Mouse (Mus musculus) layer of hippocampus, adult 18-20 months (tissue): ENCODE data around the gene Hnrnpab. TPM values are rescaled to one million over a fixed set of nuclear protein-coding genes. Genes with fewer than 3 reads are reported as not detected.

Experiments used
- DNase-seq, 2 experiments: peaks; one replicate each; pipeline ENCODE4 v3.0.0; 2022; ENCODE audit warnings: low spot score in 2 of 2
- total RNA-seq, 2 experiments: library from RNA; stranded (reverse); gene quantifications; 2 replicates each; pipeline ENCODE4 v1.2.3; 2021

Hnrnpab gene
- total RNA-seq, 2 experiments from 2014 or later, result 149 to 157 TPM

GRCm38 (mm10) chr11:51577587-51577986, 29.1 kb downstream of the Hnrnpab start:
- no peak for DNase-seq

DNA sequence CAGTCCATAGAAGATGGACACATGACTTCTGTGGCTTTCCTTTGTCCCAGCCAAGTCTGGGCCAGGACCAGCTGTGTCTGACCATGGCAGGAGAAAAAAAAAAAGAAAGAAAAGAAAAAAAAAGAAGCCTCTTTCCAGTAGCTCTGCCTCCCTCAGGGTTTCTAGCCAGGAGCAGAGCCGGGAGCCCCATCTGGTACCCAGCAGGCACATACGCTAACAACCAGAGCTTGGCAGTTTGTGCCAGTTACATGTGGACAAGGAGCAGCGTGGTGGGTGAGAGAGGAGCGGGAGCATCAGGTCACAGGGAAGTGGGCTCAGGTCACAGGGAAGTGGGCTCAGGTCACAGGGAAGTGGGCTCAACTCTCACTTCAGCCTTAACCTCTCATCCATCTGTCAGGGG, 30.2 kb downstream of the Hnrnpab start:
- peak in 1 of 2 experiments; percentile 52 for DNase-seq

GRCm38 (mm10) chr11:51568801-51569200, 37.8 kb downstream of the Hnrnpab start:
- no peak for DNase-seq

- no peak for DNase-seq
Observed at GRCm38 (mm10) chr11:51565951-51566350, 40.7 kb downstream of the Hnrnpab start.

DNA sequence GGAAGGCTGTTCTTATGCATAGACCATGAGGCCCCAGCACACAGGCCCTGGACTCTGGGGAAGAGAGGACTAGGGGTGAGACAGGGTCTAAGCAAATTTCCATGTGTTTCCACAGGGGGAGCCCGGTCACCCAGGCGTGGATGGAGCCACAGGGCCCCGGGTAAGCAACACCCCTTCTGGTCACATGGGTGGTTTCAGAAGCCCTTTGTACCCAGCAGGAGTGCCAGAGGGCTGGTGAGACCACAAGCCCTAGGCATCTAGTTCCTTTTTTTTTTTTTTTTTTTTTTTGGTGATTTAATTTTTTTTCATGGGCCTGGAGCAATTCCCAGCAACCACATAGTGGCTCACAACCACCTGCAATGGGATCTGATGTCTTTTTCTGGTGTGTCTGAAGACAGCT, 41.6 kb downstream of the Hnrnpab start:
- DNase-seq, result no peak

DNA sequence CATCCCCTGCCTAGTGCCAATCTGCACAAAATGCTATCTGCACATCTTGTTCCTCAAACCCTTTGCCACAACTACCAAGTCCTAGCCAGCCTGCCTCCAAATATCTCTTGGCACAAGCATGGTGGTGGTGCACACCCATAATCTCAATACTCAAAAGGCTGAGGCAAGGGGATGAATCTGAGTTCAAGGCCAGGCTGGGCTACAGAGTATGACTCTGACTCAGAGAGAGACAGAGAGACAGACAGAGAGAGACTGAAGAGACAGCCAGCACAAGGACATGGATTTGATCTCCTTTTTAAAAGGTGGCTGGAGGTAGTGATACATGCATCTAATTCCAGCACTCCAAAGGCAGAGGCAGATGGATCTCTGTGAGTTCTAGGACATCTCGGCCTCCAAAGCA, 43.4 kb downstream of the Hnrnpab start:
- DNase-seq, result no peak

DNA sequence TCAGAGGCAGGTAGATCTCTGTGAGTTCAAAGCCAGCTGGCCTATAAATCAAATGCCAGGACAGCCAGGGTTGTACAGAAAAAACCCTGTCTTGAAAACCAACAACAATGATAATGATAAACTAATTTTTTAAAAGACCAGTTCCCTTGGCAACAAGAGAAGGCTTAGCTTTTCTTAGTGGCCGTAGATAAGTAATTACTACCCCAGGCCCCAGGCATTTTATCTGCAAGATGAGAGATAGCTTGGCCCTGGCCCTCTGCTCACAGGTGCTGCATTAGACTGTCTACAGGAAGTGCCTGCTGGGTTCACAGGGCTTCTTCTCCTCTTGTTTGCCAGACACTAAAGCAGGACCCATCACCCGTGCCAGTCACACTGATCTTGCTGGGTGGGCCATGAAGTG, 51.6 kb downstream of the Hnrnpab start:
- no peak for DNase-seq

GRCm38 (mm10) chr11:51554590-51554989, 52.1 kb downstream of the Hnrnpab start:
- DNase-seq, result no peak

- DNase-seq, result no peak
Observed at GRCm38 (mm10) chr11:51552091-51552490, 54.6 kb downstream of the Hnrnpab start.

DNA sequence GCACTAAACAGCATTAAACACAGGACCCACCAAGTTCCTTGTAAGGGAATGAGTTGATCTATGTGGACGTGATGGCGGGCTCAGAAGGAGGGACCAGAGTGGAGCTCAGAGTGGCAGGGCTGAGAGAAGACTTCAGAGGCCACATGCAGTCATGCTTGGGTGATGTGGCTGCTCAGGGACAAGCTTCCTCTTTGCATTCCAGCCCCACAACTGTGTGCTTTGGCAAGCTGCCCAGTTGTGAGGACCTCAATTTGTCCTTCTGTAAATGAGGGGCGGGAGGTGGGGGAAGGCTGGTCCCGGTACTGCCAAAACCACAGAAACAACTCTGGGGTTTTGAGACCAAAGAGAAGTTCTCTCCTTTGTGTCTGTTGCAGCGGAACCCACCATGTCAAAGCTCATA, 55.4 kb downstream of the Hnrnpab start:
- DNase-seq, result no peak

Other genes starting within 250 kb of the Hnrnpab start
- gene Phykpl, start 22.1 kb downstream of the Hnrnpab start, total RNA-seq, result 1 to 10 TPM; 5.4 to 6.5 TPM
- 10 to 100 TPM; 41.5 to 46.1 TPM for gene Nhp2, start 12.9 kb upstream of the Hnrnpab start, total RNA-seq
- 10 to 100 TPM; 54.3 to 63.1 TPM for gene Rmnd5b, start 29.0 kb upstream of the Hnrnpab start, total RNA-seq
- 10 to 100 TPM; 14.5 to 18.4 TPM for gene N4bp3, start 44.0 kb upstream of the Hnrnpab start, total RNA-seq
- 1 to 10 TPM; 1.4 to 1.9 TPM for gene D930048N14Rik, start 44.1 kb upstream of the Hnrnpab start, total RNA-seq
- 10 to 100 TPM; 36.9 to 43.3 TPM for gene 0610009B22Rik, start 82.0 kb upstream of the Hnrnpab start, total RNA-seq
- 10 to 100 TPM; 17.8 to 19.4 TPM for gene Sec24a, start 156.8 kb upstream of the Hnrnpab start, total RNA-seq
- 10 to 100 TPM; 64.5 to 65.9 TPM for gene Sar1b, start 156.8 kb upstream of the Hnrnpab start, total RNA-seq